Mouse (Mus musculus) liver, embryonic 16.5 days (tissue): ENCODE measurements around the gene Ccdc93. TPM values are rescaled to one million over a fixed set of nuclear protein-coding genes. Genes with fewer than 3 reads are reported as not detected.

Source experiments
- ATAC-seq: fragments of 200-750 bp; cut with Nextera tagmentation; 2 replicates; pipeline ENCODE4 v1.8.0; 2017; ENCODE audit warnings: low read depth, mild to moderate bottlenecking, moderate number of reproducible peaks, moderate library complexity
- H3K27ac ChIP-seq: fragments of 300-500 bp; sonication (generic); 2 replicates; pipeline ENCODE4 v1.5.1; 2014; ENCODE audit warnings: mild to moderate bottlenecking, low read length
- H3K27me3 ChIP-seq: fragments of 300-500 bp; sonication (generic); 2 replicates; pipeline ENCODE4 v1.6.1; 2014; ENCODE audit warnings: low read depth, low read length, mixed read lengths; ENCODE audit not compliant: control insufficient read depth, insufficient read depth
- H3K36me3 ChIP-seq: fragments of 300-500 bp; sonication (generic); 2 replicates; pipeline ENCODE4 v1.6.1; 2014; ENCODE audit warnings: mild to moderate bottlenecking; ENCODE audit not compliant: control insufficient read depth, insufficient read depth
- H3K4me1 ChIP-seq: fragments of 300-500 bp; sonication (generic); 2 replicates; pipeline ENCODE4 v1.6.1; 2014; ENCODE audit warnings: low read depth, low read length, mixed read lengths; ENCODE audit not compliant: control insufficient read depth
- H3K4me2 ChIP-seq: fragments of 300-500 bp; sonication (generic); 2 replicates; pipeline ENCODE4 v1.6.1; 2014; ENCODE audit warnings: low read depth, low read length, mixed read lengths
- H3K4me3 ChIP-seq: fragments of 300-500 bp; sonication (generic); 2 replicates; pipeline ENCODE4 v1.5.1; 2014; ENCODE audit warnings: low read depth, mild to moderate bottlenecking, low read length
- H3K9ac ChIP-seq: fragments of 300-500 bp; sonication (generic); 2 replicates; pipeline ENCODE4 v1.6.1; 2014; ENCODE audit warnings: low read depth, low read length
- H3K9me3 ChIP-seq: fragments of 300-500 bp; sonication (generic); replicated peaks from 2 replicates; pipeline ENCODE4 v1.6.1; 2016; ENCODE audit warnings: low read length; ENCODE audit not compliant: control insufficient read depth
- WGBS: fragments of 180-500 bp; shearing (Covaris S2); extraction: QIAGEN DNeasy Blood & Tissue Kit; methylation state at CpG from one replicate; pipeline ENCODE4 v1.1.7; 2014; ENCODE audit not compliant: insufficient replicate concordance; 5-methylcytosine and 5-hydroxymethylcytosine counted together
- polyA plus RNA-seq: library from polyadenylated mRNA; unstranded; fragments of >200 nt; fragmentation: Nextera tagmentation; extraction: Ambion mirVana; gene quantifications from 2 replicates; pipeline ENCODE4 v1.2.1, GENCODE M21; 2015

Gene Ccdc93
- polyA plus RNA-seq, 1 experiment from 2014 or later, result 3.6 TPM

GRCm38 (mm10) chr1:121435981-121436380, 5.1 kb downstream of the Ccdc93 start:
- no peak overlapping the region for H3K27ac ChIP-seq
- no peaks in the 10 kb centered on the region for H3K27me3 ChIP-seq
- no peak overlapping the region for H3K4me3 ChIP-seq
- H3K9ac ChIP-seq, result no peak overlapping the region
- WGBS, result 79% methylated on average over 7 of the region's 7 CpGs
- H3K4me1 ChIP-seq, result peaks cover 5% of the 10 kb centered on the region
- no peak overlapping the region for H3K4me2 ChIP-seq
- ATAC-seq, result no peak
- no peaks in the 10 kb centered on the region for H3K36me3 ChIP-seq
- no peaks in the 10 kb centered on the region for H3K9me3 ChIP-seq

DNA sequence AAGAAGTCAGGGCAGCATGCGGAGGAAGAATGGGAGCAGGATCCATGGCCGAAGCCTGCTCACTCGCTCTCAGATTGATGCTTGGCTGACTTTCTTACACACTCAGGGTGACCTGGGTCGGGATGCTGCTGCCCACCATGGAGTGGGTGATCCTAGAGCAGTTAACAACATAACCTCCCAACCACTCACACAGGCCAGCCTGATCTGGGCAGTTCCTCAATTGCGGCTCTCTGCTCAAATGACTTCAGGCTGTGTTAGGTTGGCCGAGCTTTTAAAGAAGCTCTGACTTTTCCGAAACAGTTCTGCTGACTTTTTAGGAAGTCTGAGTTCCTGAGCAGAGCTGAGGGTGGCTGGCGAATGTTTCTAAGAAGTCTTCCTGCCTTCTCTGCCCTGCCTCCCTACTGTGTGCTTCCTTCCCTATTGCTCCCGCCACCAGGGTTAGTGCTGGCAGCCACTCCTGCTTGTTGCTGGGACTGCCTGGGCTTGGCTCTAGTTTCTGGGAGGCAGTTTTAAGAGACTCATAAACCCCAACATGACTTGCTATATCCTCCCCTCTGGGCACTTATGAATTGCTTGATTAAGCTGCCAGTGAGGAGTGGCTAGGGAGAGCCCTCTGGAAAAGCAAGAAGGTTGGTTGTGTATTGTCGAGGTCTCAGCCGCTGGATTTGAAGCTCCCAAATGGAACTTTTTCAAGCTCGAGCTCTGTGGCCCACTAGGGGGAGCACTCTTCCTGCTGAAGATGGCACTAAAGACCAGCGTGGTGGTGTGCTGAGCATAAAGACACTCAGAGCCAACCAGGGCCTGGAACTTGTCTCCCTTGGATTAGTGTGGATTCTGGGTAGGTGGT, 9.9 kb downstream of the Ccdc93 start:
- WGBS, result 58% methylated on average over 13 of the region's 13 CpGs
- H3K27me3 ChIP-seq, result no peaks in the 10 kb centered on the region
- H3K9ac ChIP-seq, result no peak overlapping the region
- no peaks in the 10 kb centered on the region for H3K9me3 ChIP-seq
- no peak for ATAC-seq
- H3K4me2 ChIP-seq, result no peak overlapping the region
- H3K36me3 ChIP-seq, result no peaks in the 10 kb centered on the region
- no peak overlapping the region for H3K4me3 ChIP-seq
- H3K4me1 ChIP-seq, result no peaks in the 10 kb centered on the region
- H3K27ac ChIP-seq, result no peak overlapping the region

- Histone ChIP-seq H3K9ac (no peak overlapping the region), H3K4me2 (no peak overlapping the region), H3K4me3 (no peak overlapping the region), H3K27me3 (no peaks in the 10 kb centered on the region), H3K9me3 (no peaks in the 10 kb centered on the region), H3K4me1 (no peaks in the 10 kb centered on the region), H3K27ac (no peak overlapping the region), H3K36me3 (peaks cover 4% of the 10 kb centered on the region; the same call in 1 of the 2 replicates)
- WGBS, result 42% methylated on average over 6 of the region's 6 CpGs
- no peak for ATAC-seq
Measured at GRCm38 (mm10) chr1:121444147-121444546, 13.3 kb downstream of the Ccdc93 start.

DNA sequence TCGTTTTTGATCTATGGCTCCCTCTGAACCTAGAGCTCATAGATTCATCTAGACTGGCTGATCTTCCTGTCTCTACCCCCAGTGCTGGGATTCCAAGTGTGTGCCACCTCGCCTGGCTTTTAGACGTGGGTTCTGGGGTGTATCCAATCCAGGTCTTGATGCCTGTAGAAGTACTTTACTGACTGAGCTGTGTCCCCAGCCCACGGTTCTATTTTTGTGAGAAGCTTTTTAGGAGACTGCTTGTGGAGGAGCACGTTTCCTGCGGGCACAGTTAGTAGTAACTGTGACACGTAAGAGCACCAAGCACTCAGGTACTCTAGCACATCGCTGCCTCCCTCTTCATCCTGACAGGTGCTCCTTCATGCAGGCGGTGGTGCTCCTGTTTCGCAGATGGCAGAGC, 16.4 kb downstream of the Ccdc93 start:
- Histone ChIP-seq H3K27ac (no peak overlapping the region), H3K36me3 (peaks cover 4% of the 10 kb centered on the region; the same call in 1 of the 2 replicates), H3K27me3 (no peaks in the 10 kb centered on the region), H3K9me3 (no peaks in the 10 kb centered on the region), H3K4me3 (no peak overlapping the region), H3K9ac (no peak overlapping the region), H3K4me2 (no peak overlapping the region), H3K4me1 (no peaks in the 10 kb centered on the region)
- no peak for ATAC-seq
- 76% methylated on average over 10 of the region's 10 CpGs for WGBS

- H3K4me1 ChIP-seq, result no peaks in the 10 kb centered on the region
- ATAC-seq, result no peak
- 84% methylated on average over 19 of the region's 19 CpGs for WGBS
- H3K27ac ChIP-seq, result no peak overlapping the region
- H3K9ac ChIP-seq, result no peak overlapping the region
- H3K4me2 ChIP-seq, result no peak overlapping the region
- no peaks in the 10 kb centered on the region for H3K9me3 ChIP-seq
- H3K36me3 ChIP-seq, result peaks cover 4% of the 10 kb centered on the region; the same call in 1 of the 2 replicates
- no peak overlapping the region for H3K4me3 ChIP-seq
- no peaks in the 10 kb centered on the region for H3K27me3 ChIP-seq
Measured at GRCm38 (mm10) chr1:121448166-121448565, 17.3 kb downstream of the Ccdc93 start.

GRCm38 (mm10) chr1:121451009-121451408, 20.2 kb downstream of the Ccdc93 start:
- H3K36me3 ChIP-seq, result peaks cover 4% of the 10 kb centered on the region; the same call in 1 of the 2 replicates
- ATAC-seq, result no peak
- H3K27ac ChIP-seq, result no peak overlapping the region
- no peak overlapping the region for H3K4me2 ChIP-seq
- H3K9ac ChIP-seq, result no peak overlapping the region
- H3K4me3 ChIP-seq, result no peak overlapping the region
- no peaks in the 10 kb centered on the region for H3K9me3 ChIP-seq
- no peaks in the 10 kb centered on the region for H3K4me1 ChIP-seq
- WGBS, result 66% methylated on average over 7 of the region's 7 CpGs
- no peaks in the 10 kb centered on the region for H3K27me3 ChIP-seq

DNA sequence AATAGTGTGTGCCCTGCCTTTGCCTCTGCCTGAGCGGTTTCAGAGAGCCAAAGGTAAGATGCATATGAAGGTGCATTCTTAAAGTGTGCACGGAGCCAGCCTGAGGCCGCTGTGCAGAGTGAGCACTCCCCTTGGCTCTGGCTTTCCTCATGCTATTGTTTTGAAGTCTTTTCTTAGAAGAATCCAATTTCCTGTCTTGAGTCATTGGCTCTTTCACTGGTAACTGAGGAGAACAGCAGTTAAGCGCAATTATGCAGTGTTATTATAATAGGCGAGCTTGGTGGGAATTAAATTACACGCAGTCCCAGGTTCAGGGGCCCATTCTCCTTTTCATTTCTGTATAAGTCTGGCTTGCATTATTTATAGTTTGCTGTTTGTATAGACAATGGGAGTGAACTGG, 21.6 kb downstream of the Ccdc93 start:
- Histone ChIP-seq H3K4me2 (no peak overlapping the region), H3K9ac (no peak overlapping the region), H3K4me3 (no peak overlapping the region), H3K27me3 (no peaks in the 10 kb centered on the region), H3K36me3 (0 out of 2 replicates have a peak, but pooled peaks cover 4% of the 10 kb centered on the region), H3K9me3 (no peaks in the 10 kb centered on the region), H3K27ac (no peak overlapping the region), H3K4me1 (no peaks in the 10 kb centered on the region)
- 77% methylated on average over 6 of the region's 6 CpGs for WGBS
- ATAC-seq, result no peak

- ATAC-seq, result no peak
Measured at GRCm38 (mm10) chr1:121453053-121453452, 22.2 kb downstream of the Ccdc93 start.

DNA sequence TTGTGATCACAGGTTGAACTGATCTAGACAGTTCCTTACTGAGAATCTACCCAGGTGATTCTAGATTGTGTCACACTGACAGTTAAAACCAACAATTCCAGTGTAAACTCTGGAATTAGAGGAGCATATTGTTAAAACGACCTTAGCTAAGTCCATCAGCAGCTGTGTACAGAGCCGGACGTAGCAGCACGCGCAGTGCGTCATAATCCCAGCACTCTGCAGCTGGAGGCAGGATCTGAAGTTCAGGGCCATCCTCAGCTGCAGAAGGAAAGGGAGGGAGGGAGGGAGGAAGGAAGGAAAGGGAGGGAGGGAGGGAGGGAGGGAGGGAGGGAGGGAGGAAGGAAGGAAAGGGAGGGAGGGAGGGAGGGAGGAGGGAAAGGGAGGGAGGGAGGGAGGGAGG, 24.1 kb downstream of the Ccdc93 start:
- Histone ChIP-seq H3K4me1 (no peaks in the 10 kb centered on the region), H3K27ac (no peak overlapping the region), H3K36me3 (no peaks in the 10 kb centered on the region), H3K9me3 (no peaks in the 10 kb centered on the region), H3K27me3 (no peaks in the 10 kb centered on the region), H3K9ac (no peak overlapping the region), H3K4me3 (no peak overlapping the region), H3K4me2 (no peak overlapping the region)
- WGBS, result 80% methylated on average over 6 of the region's 6 CpGs
- no peak for ATAC-seq

More at GRCm38 (mm10) chr1:121453053-121453452, 22.2 kb downstream of the Ccdc93 start:
- Histone ChIP-seq H3K27me3 (no peaks in the 10 kb centered on the region), H3K36me3 (0 out of 2 replicates have a peak, but pooled peaks cover 4% of the 10 kb centered on the region), H3K4me2 (no peak overlapping the region), H3K4me3 (no peak overlapping the region), H3K4me1 (no peaks in the 10 kb centered on the region), H3K27ac (no peak overlapping the region), H3K9ac (no peak overlapping the region), H3K9me3 (no peaks in the 10 kb centered on the region)
- WGBS, result 75% methylated on average over 4 of the region's 4 CpGs
